Mouse (Mus musculus) brain, adult 2 months (tissue): Measurements from ENCODE around the gene Pif1.

Experiments
- DNase-seq: peaks from one replicate; pipeline ENCODE4 v3.0.0; 2011; ENCODE audit warnings: low read depth, low spot score

Gene Pif1

DNA sequence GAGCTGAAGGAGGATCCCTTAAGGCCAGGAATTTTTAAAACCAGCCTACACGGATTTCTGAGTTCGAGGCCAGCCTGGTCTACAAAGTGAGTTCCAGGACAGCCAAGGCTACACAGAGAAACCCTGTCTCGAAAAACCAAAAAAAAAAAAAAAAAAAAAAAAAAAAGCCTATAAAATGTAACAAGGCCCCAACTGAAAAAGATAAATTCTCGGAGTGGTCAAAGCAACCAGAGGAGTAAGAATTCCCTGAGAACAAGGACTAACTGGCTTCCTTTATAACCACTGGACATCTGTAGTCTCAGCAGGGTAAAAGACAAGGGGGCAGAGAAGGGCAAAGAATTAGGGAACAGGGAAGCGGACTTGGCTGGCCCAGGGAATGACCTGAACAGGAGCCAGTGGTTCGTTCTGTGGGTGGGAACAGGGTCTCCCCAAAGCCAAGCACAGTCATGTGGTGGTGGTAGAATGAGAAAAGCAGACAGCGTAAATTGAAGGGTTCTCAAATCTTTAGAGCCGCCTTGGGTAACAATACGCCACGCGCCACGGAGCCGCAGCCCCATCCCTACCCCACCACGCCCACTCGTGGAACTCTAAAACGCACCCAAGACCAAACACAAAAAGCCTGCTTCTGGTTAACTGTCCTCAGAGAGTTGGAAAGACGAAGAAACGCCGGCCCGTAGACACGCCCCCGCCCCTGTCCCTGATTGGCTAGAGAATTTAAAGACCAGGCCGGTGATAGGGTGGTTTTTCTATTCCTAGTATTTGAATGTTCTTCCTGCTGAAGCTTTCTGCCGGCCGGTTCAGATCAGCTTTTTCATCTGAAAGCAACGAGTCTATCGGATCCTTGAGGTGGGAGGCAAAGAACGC lies at the start of gene Pif1:
Gene Pif1 (plus strand): TSS at position 755 of the 864 bp plus-strand sequence.
- DNase-seq, result peak; percentile 62

GRCm38 (mm10) chr9:65537901-65538630 lies 48.9 kb upstream of the Pif1 start:
- no peak for DNase-seq

DNA sequence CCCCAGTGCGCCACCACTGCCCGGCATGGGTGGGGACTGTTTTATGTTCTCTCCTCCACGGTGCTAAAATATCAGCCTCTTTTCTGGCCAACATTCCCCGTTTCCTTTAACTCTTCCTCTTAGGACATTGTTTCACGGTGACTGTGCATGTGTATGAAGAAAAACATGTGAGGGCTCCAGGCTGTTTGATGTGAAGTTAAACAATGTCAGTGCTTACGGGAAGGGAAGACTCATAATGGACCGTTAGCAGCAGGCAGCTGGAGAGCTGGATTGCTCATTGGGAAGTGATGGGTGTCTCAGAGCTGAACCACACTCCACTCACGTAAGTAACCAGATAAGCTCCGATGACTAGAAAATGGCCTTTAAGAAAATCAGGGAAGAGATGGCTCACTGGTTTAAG lies 47.3 kb upstream of the Pif1 start:
- no peak for DNase-seq

DNA sequence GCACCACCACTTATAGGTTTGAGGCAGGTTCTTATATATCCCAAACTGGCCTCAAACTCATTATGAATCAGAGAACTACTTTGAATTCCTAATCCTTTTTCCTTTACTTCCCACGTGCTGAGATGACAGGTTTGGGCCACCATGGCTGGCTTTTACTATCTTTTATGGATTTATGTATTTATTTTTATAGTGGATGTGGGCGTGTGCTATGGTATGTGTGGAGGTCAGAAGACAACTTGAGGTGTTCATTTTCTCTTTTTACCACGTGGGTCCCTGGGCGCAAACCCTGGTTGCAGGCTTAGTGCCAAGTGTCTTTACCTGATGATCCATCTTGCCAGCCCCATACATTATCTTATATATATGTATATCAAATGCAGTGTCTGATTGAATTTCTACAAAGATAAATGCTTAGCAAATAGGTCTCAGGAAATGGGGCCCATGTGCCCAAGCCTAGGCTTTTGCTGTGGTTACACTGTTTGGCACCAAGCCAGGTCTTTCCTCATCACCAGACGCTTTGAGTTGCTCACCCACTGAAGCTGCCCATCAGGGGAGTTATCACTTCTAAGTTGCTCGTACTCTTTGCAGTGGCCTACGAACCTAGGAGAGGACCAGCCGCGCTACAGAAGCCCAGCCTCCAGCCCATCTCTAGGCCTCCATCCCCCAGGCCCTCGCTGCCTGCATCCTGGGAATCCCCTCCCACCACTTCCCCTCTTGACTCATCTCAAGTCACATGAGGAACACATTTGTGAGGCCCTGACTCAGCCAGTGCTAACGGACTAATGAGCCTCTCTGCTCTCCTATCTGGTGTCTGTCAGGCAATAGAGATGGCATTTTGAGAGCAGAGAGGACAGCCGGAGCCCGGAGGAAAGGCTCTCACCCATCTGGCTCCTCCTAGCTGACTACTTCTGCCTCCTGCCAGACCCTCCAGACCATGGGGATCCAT lies 45.6 kb upstream of the Pif1 start:
- DNase-seq, result peak; percentile 84

DNA sequence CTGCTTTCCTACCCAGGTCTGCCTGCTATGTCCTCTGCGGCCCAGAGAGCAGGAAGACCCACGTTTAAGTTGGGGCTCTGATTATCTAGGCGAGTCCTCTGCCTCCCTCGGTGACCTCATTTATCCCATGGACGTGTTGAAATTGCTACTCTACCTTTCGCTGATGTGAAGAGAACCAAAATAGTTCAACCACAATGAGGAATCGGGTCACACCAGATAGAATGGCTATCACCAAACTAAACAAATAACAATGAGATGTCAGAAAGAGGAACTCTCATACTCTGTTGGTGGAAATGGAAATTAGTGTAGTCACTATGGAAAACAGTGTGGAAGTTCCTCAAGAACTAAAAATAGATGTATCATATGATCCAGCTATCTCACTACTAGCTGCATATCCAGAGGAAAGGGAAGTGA lies 44.8 kb upstream of the Pif1 start:
- no peak for DNase-seq

- peak; percentile 38 for DNase-seq
Observed at GRCm38 (mm10) chr9:65545635-65546412, 41.1 kb upstream of the Pif1 start.

GRCm38 (mm10) chr9:65546413-65546695 lies 40.6 kb upstream of the Pif1 start:
- peak; percentile 45 for DNase-seq

DNA sequence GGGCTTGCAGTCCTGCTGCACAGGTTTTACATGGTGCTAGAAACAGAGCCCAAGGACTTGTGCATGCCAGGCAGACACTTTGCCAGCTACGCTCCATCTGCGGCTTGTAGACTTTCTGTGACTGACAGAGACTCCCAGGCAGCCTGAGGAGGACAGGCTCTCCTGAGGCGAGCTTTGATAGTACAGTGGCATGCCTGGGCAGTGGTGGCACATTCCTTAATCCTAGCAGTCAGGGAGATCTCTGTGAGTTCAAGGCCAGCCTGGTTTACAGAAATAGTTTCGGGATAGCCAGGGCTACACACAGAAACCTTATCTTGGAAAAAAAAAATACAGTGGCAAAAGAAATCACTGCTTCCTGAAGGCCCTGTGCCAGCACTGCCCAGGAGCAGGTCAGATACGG lies 39.8 kb upstream of the Pif1 start:
- no peak for DNase-seq

DNA sequence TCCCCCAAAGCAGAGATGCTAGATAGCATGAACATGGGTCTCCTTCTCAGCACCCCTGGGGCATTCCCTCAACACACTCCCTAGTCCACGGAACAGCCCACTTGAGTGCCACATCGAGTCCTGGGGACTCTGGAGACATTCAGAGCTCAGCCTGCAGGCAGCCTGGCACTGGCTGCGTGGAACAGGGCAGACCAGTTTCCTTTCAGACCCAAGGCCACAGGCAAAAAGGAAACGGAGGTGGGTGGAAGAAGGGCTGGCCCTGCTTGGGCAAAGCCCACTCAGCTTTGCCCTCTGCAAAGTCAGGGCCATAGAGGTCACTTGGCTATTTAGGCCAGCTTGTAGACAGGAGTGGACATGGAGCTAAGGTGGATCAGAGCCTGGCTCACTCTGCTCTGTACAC lies 39.1 kb upstream of the Pif1 start:
- DNase-seq, result no peak

DNA sequence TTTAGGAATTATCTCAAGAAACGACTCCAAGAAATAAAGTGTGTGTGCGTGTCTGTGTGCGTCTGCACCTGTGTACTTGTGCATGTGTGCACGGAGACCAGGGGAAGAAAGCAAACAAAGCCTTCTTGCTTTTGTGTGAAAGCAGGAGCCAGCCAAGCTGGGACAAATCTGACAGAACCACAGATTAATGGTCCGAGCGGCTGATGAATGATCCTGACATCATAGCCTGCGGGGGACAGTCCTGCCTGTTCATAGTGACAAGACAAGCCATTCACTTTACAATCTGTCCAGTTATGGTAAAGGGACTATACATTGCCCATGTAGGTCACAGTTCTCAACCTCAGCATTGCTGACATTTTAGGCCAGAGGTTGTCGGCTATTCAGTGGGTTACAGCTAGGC lies 38.6 kb upstream of the Pif1 start:
- DNase-seq, result no peak

GRCm38 (mm10) chr9:65549139-65549538 lies 37.8 kb upstream of the Pif1 start:
- DNase-seq, result no peak

- DNase-seq, result no peak
Observed at GRCm38 (mm10) chr9:65549643-65550042, 37.3 kb upstream of the Pif1 start.

GRCm38 (mm10) chr9:65550079-65550831 lies 36.7 kb upstream of the Pif1 start:
- DNase-seq, result no peak

- peak; percentile 50 for DNase-seq
Observed at GRCm38 (mm10) chr9:65551035-65551434, 35.9 kb upstream of the Pif1 start.

DNA sequence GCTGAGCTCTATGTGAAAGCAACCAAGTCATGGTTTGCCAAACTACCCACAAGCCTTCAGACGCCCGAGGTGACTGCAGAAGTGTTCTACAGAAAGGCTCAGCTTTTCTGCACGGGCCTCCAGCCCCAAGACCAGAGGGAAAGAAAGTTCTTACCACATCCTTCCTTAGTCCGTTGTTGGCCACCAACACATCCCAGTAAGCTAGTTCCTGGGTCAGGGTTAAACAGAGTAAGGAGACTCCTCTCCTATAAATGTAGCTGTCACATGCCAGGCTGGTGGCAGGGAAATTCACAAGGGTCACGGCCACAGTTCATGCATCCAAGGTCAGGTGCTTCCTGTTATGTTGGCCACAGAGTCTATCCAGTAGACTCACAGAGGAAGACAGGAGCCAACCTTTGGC lies 34.8 kb upstream of the Pif1 start:
- DNase-seq, result no peak

GRCm38 (mm10) chr9:65552711-65553110 lies 34.2 kb upstream of the Pif1 start:
- no peak for DNase-seq

DNA sequence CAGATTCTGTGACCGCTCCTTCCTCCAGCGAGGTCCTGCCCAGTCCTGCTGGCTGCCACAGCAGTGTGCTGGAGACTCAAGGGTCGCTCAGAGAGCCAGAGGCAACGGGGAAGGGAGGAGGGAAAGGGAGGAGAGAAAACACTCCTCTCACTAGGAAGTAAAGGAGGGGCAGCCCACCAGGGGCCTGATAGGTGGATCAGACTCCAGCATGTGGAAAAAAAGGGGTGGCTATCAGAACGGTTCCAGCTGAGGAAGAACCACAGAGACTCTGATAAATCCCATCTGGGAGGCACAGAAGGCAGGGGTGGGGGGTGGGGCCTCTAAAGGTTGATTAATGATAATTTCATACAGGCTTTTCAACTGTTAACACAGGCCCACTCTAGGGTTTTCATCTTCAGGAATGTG lies 32.0 kb upstream of the Pif1 start:
- DNase-seq, result no peak

GRCm38 (mm10) chr9:65555621-65556020 lies 31.3 kb upstream of the Pif1 start:
- DNase-seq, result no peak

DNA sequence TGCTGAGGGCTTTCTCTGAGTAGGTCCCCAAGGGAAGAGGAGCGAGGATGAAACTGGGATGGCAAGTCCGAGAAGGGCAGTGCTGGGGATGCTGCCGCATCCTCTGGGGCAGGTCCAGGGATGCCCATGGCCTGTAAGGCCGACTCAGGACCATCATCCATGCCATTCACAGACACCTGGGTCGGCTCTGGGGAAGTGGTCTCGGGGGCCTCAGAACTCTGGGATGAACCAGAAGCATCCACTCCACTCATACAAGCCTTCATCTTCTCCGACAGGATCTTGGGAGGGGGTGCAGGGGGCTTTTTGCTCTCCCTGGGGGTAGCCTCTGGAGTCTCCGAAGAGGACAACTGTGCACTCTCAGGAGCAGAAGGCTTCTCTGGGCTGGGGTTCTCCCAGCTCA lies 30.6 kb upstream of the Pif1 start:
- no peak for DNase-seq

- DNase-seq, result no peak
Observed at GRCm38 (mm10) chr9:65556979-65557378, 30.0 kb upstream of the Pif1 start.

DNA sequence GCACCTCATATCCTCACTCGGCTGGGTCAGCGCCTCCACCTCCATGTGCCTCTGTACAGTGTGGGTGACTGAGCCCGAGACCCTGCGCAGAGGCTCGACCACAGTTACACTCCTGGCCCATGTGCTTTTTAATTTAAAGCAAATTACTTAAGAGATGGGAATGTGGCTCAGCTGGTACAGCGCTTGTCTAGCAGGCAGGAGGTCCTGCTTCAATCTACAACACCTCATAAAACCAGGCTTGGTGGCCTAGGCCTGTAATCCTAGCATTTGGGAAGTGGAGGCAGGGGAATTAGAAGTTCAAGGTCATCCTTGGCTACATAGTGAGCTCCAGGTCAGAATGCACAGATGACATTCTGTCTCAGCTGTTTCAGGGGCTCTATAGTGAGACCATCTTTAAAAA lies 28.2 kb upstream of the Pif1 start:
- no peak for DNase-seq
